Mouse (Mus musculus): Measurements from ENCODE around the gene Chaf1a. TPM values are rescaled to one million over a fixed set of nuclear protein-coding genes. Genes with fewer than 3 reads are reported as not detected.
A peak's percentile ranks its signal among the peaks of the same experiment; 100 is the strongest.
"Not testable (repeated sequence)": the region's sequence is repeated elsewhere in the genome, so short reads cannot be mapped to it uniquely, and the experiment has no call there.

Chaf1a gene
- total and polyA plus RNA-seq, 2 experiments from 2014 or later: 4.5 to 6.1 TPM

- Histone ChIP-seq H3K27ac (no peak overlapping the region), H3K4me1 (ENCODE audit: insufficient read depth, low read length) (peaks cover 5% of the 10 kb centered on the region; the same call in 1 of the 2 replicates), H3K4me3 (ENCODE audit: low read length) (no peak overlapping the region), H3K4me2 (ENCODE audit: low read depth, low read length) (no peak overlapping the region), H3K9ac (replicated peaks; ENCODE audit: low read length) (no peak overlapping the region), H3K27me3 (ENCODE audit: insufficient read depth, low read length) (no peaks in the 10 kb centered on the region), H3K36me3 (ENCODE audit: insufficient read depth, low read length) (peaks cover 55% of the 10 kb centered on the region), H3K9me3 (ENCODE audit: low read length) (no peaks in the 10 kb centered on the region)
- no peak for DNase-seq (ENCODE audit: low spot score)
- no peak for ATAC-seq
- TF ChIP-seq CTCF (IDR thresholded peaks at IDR 0.05; ENCODE audit: low read depth): no peak
Measured at GRCm38 (mm10) chr17:56071126-56071525, 30.9 kb downstream of the Chaf1a start.

- Histone ChIP-seq H3K9me3 (ENCODE audit: low read length) (no peaks in the 10 kb centered on the region), H3K4me1 (ENCODE audit: insufficient read depth, low read length) (peaks cover 5% of the 10 kb centered on the region; the same call in 1 of the 2 replicates), H3K27ac (no peak overlapping the region), H3K4me3 (ENCODE audit: low read length) (no peak overlapping the region), H3K4me2 (ENCODE audit: low read depth, low read length) (no peak overlapping the region), H3K27me3 (ENCODE audit: insufficient read depth, low read length) (no peaks in the 10 kb centered on the region), H3K36me3 (ENCODE audit: insufficient read depth, low read length) (peaks cover 52% of the 10 kb centered on the region), H3K9ac (replicated peaks; ENCODE audit: low read length) (no peak overlapping the region)
- WGBS: 90% methylated on average over 5 of the region's 5 CpGs
- ATAC-seq (no peak), DNase-seq (ENCODE audit: low spot score) (no peak)
- TF ChIP-seq CTCF (IDR thresholded peaks at IDR 0.05; ENCODE audit: low read depth): no peak
Measured at GRCm38 (mm10) chr17:56072243-56072642, 32.0 kb downstream of the Chaf1a start.

GRCm38 (mm10) chr17:56074097-56074826, 34.0 kb downstream of the Chaf1a start:
- Histone ChIP-seq H3K9ac (replicated peaks; ENCODE audit: low read length) (peak overlapping the region; percentile 78), H3K36me3 (ENCODE audit: insufficient read depth, low read length) (peaks cover 32% of the 10 kb centered on the region), H3K4me1 (ENCODE audit: insufficient read depth, low read length) (peaks cover 5% of the 10 kb centered on the region; the same call in 1 of the 2 replicates), H3K27ac (peak overlapping the region; percentile 93), H3K4me2 (ENCODE audit: low read depth, low read length) (peak overlapping the region; percentile 66), H3K9me3 (ENCODE audit: low read length) (no peaks in the 10 kb centered on the region), H3K27me3 (ENCODE audit: insufficient read depth, low read length) (no peaks in the 10 kb centered on the region), H3K4me3 (ENCODE audit: low read length) (peak overlapping the region; percentile 79)
- WGBS: 9% methylated on average over 22 of the region's 22 CpGs
- peak; percentile 14; the same call in 1 of the 2 replicates for ATAC-seq
- DNase-seq (ENCODE audit: low spot score): peak; percentile 78
- no peak for TF ChIP-seq CTCF (IDR thresholded peaks at IDR 0.05; ENCODE audit: low read depth)

- TF ChIP-seq CTCF (IDR thresholded peaks at IDR 0.05; ENCODE audit: low read depth): peak; percentile 68
- peak within 1 kb of the TSS; percentile 79 for H3K4me3 ChIP-seq (ENCODE audit: low read length)
- H3K27me3 ChIP-seq (ENCODE audit: insufficient read depth, low read length): no peaks in the 10 kb centered on the region
- DNase-seq (ENCODE audit: low spot score) (peak; percentile 98), ATAC-seq (peak; percentile 61)
- peaks cover 26% of the 10 kb centered on the region; the same call in 1 of the 2 replicates for H3K36me3 ChIP-seq (ENCODE audit: insufficient read depth, low read length)
- H3K4me2 ChIP-seq (ENCODE audit: low read depth, low read length): peak within 1 kb of the TSS; percentile 66
- H3K9ac ChIP-seq (replicated peaks; ENCODE audit: low read length): peak within 1 kb of the TSS; percentile 78
- H3K4me1 ChIP-seq (ENCODE audit: insufficient read depth, low read length): peaks cover 5% of the 10 kb centered on the region; the same call in 1 of the 2 replicates
- whole genome bisulfite sequencing: under 1% methylated on average over 35 of the region's 35 CpGs
- H3K9me3 ChIP-seq (ENCODE audit: low read length): no peaks in the 10 kb centered on the region
- peak within 1 kb of the TSS; percentile 93 for H3K27ac ChIP-seq
Measured at GRCm38 (mm10) chr17:56074827-56075208, 34.6 kb downstream of the Chaf1a start, which contains the start of gene Ubxn6. Gene Ubxn6, minus strand, starts transcription at chr17:56075028.

GRCm38 (mm10) chr17:56077523-56077922, 37.3 kb downstream of the Chaf1a start:
- Histone ChIP-seq H3K4me2 (ENCODE audit: low read depth, low read length) (no peak overlapping the region), H3K9me3 (ENCODE audit: low read length) (no peaks in the 10 kb centered on the region), H3K9ac (replicated peaks; ENCODE audit: low read length) (no peak overlapping the region), H3K36me3 (ENCODE audit: insufficient read depth, low read length) (peaks cover 4% of the 10 kb centered on the region; the same call in 1 of the 2 replicates), H3K27ac (no peak overlapping the region), H3K27me3 (ENCODE audit: insufficient read depth, low read length) (no peaks in the 10 kb centered on the region), H3K4me3 (ENCODE audit: low read length) (no peak overlapping the region), H3K4me1 (ENCODE audit: insufficient read depth, low read length) (peaks cover 23% of the 10 kb centered on the region)
- no peak for DNase-seq (ENCODE audit: low spot score)
- no peak for ATAC-seq
- no peak for TF ChIP-seq CTCF (IDR thresholded peaks at IDR 0.05; ENCODE audit: low read depth)
- WGBS: 90% methylated on average over 5 of the region's 5 CpGs

- not testable (repeated sequence) for ATAC-seq; DNase-seq (ENCODE audit: low spot score); H3K9me3 ChIP-seq (ENCODE audit: low read length); H3K27me3 ChIP-seq (ENCODE audit: insufficient read depth, low read length); H3K9ac ChIP-seq (replicated peaks; ENCODE audit: low read length); H3K27ac ChIP-seq; H3K36me3 ChIP-seq (ENCODE audit: insufficient read depth, low read length)
- 63% methylated on average over 9 of the region's 9 CpGs for whole genome bisulfite sequencing
- H3K4me3 ChIP-seq (ENCODE audit: low read length): peak overlapping the region; percentile 96; the same call in 1 of the 2 replicates
- H3K4me1 ChIP-seq (ENCODE audit: insufficient read depth, low read length): peaks cover 23% of the 10 kb centered on the region
- peak overlapping the region; percentile 43; the same call in 1 of the 2 replicates for H3K4me2 ChIP-seq (ENCODE audit: low read depth, low read length)
Measured at GRCm38 (mm10) chr17:56078361-56078760, 38.1 kb downstream of the Chaf1a start.

All from hindbrain, postnatal 0 days (tissue).